Mouse (Mus musculus) midbrain, embryonic 12.5 days (tissue): ENCODE results near the gene Cbr1. TPM values are rescaled to one million over a fixed set of nuclear protein-coding genes. Genes with fewer than 3 reads are reported as not detected.
A peak's percentile ranks its signal among the peaks of the same experiment; 100 is the strongest.
"Not testable (repeated sequence)": the region's sequence is repeated elsewhere in the genome, so short reads cannot be mapped to it uniquely, and the experiment has no call there.

Experiments used
- ATAC-seq: fragments of 200-750 bp; cut with Nextera tagmentation; 2 replicates; pipeline ENCODE4 v1.8.0; 2017; ENCODE audit warnings: low read depth, moderate TSS enrichment, moderate library complexity; ENCODE audit not compliant: low FRiP score
- H3K27ac ChIP-seq: fragments of 300-500 bp; sonication (generic); replicated peaks from 2 replicates; pipeline ENCODE4 v1.5.1; 2016; ENCODE audit warnings: mild to moderate bottlenecking
- H3K27me3 ChIP-seq: fragments of 300-500 bp; sonication (generic); 2 replicates; pipeline ENCODE4 v1.6.1; 2016; ENCODE audit warnings: mild to moderate bottlenecking
- H3K36me3 ChIP-seq: fragments of 300-500 bp; sonication (generic); 2 replicates; pipeline ENCODE4 v1.6.1; 2016
- H3K4me1 ChIP-seq: fragments of 300-500 bp; sonication (generic); 2 replicates; pipeline ENCODE4 v1.6.1; 2016
- H3K4me2 ChIP-seq: fragments of 300-500 bp; sonication (generic); replicated peaks from 2 replicates; pipeline ENCODE4 v1.6.1; 2016; ENCODE audit warnings: mild to moderate bottlenecking, moderate library complexity
- H3K4me3 ChIP-seq: fragments of 300-500 bp; sonication (generic); 2 replicates; pipeline ENCODE4 v1.5.1; 2016; ENCODE audit warnings: mild to moderate bottlenecking
- H3K9ac ChIP-seq: fragments of 300-500 bp; sonication (generic); replicated peaks from 2 replicates; pipeline ENCODE4 v1.6.1; 2016; ENCODE audit warnings: mild to moderate bottlenecking, moderate library complexity
- H3K9me3 ChIP-seq: fragments of 300-500 bp; sonication (generic); 2 replicates; pipeline ENCODE4 v1.6.1; 2016; ENCODE audit warnings: mild to moderate bottlenecking
- WGBS: fragments of 180-500 bp; shearing (Covaris S2); methylation state at CpG from one replicate; pipeline ENCODE4 v1.1.7; 2016; 5-methylcytosine and 5-hydroxymethylcytosine counted together
- polyA plus RNA-seq: library from polyadenylated mRNA; unstranded; fragments of >200 nt; fragmentation: Nextera tagmentation; extraction: Ambion mirVana; gene quantifications from 2 replicates; pipeline ENCODE4 v1.2.1, GENCODE M21; 2016

Cbr1 gene
- polyA plus RNA-seq, 1 experiment from 2014 or later, result 111 TPM

- ATAC-seq, result peak; percentile 88
- WGBS, result 1% methylated on average over 55 of the region's 55 CpGs
- Histone ChIP-seq H3K27ac (peak within 1 kb of the TSS; percentile 95), H3K27me3 (peaks cover 4% of the 10 kb centered on the region; the same call in 1 of the 2 replicates), H3K9me3 (no peaks in the 10 kb centered on the region), H3K9ac (peak within 1 kb of the TSS; percentile 65), H3K4me3 (peak within 1 kb of the TSS; percentile 56), H3K4me1 (peaks cover 17% of the 10 kb centered on the region), H3K4me2 (peak within 1 kb of the TSS; percentile 90), H3K36me3 (peaks cover 4% of the 10 kb centered on the region; the same call in 1 of the 2 replicates)
These were observed 2.0 kb upstream of the Cbr1 start, which contains the start of gene Setd4 for GRCm38 (mm10) chr16:93603439-93604212. Gene Setd4, minus strand, starts transcription at chr16:93604063.

DNA sequence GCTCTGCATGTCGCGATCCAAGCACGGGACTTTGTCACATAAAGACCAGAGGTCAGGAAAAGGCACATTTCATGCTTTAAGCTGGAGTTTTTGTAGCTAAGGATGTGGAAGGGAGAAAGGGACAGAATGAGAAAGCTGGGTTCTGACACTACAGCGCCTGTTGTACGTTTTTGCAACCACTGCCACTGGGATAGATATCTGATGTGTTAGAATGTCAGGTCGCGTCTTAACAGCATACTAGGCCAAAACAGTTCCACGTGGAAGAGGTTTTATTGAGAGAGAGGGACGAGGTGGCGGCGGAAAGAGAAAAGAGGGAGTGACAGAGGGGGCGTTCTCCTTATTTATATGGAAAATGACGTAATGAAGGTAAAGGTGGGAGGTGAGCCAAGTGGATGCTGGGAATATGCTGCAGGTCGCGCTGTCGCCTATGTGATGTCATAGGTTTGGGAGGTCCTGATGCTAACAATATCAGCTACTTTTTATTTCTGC lies 1.1 kb upstream of the Cbr1 start:
- Histone ChIP-seq H3K27me3 (peaks cover 4% of the 10 kb centered on the region; the same call in 1 of the 2 replicates), H3K9me3 (no peaks in the 10 kb centered on the region), H3K4me2 (peak overlapping the region; percentile 90), H3K36me3 (0 out of 2 replicates have a peak, but pooled peaks cover 3% of the 10 kb centered on the region), H3K4me1 (peaks cover 22% of the 10 kb centered on the region), H3K9ac (peak overlapping the region; percentile 65), H3K27ac (peak overlapping the region; percentile 95), H3K4me3 (peak overlapping the region; percentile 56)
- ATAC-seq, result no peak
- WGBS, result 3% methylated on average over 16 of the region's 16 CpGs

- Histone ChIP-seq H3K9ac (no peak overlapping the region), H3K4me3 (no peak overlapping the region), H3K4me2 (no peak overlapping the region), H3K27ac (no peak overlapping the region), H3K36me3 (peaks cover 19% of the 10 kb centered on the region), H3K9me3 (no peaks in the 10 kb centered on the region), H3K27me3 (peaks cover 4% of the 10 kb centered on the region; the same call in 1 of the 2 replicates), H3K4me1 (peaks cover 22% of the 10 kb centered on the region)
- ATAC-seq, result no peak
- WGBS, result 88% methylated on average over 7 of the region's 7 CpGs
These were observed 493 bp downstream of the Cbr1 start for GRCm38 (mm10) chr16:93606146-93606545.

- peak overlapping the region; percentile 74 for H3K9ac ChIP-seq
- H3K36me3 ChIP-seq, result peaks cover 26% of the 10 kb centered on the region
- WGBS, result under 1% methylated on average over 32 of the region's 32 CpGs
- H3K4me2 ChIP-seq, result peak overlapping the region; percentile 84
- no peaks in the 10 kb centered on the region for H3K9me3 ChIP-seq
- H3K4me3 ChIP-seq, result peak overlapping the region; percentile 63
- H3K27me3 ChIP-seq, result peaks cover 4% of the 10 kb centered on the region; the same call in 1 of the 2 replicates
- peaks cover 22% of the 10 kb centered on the region for H3K4me1 ChIP-seq
- peak overlapping the region; percentile 81 for H3K27ac ChIP-seq
- ATAC-seq, result peak; percentile 20; the same call in 1 of the 2 replicates
These were observed 2.0 kb downstream of the Cbr1 start for GRCm38 (mm10) chr16:93607669-93608101.

GRCm38 (mm10) chr16:93608731-93609130 lies 3.1 kb downstream of the Cbr1 start:
- H3K4me2 ChIP-seq, result peak overlapping the region; percentile 84
- peak overlapping the region; percentile 74; the same call in 1 of the 2 replicates for H3K9ac ChIP-seq
- 67% methylated on average over 8 of the region's 8 CpGs for WGBS
- no peaks in the 10 kb centered on the region for H3K9me3 ChIP-seq
- H3K27me3 ChIP-seq, result peaks cover 4% of the 10 kb centered on the region; the same call in 1 of the 2 replicates
- H3K27ac ChIP-seq, result no peak overlapping the region
- peaks cover 22% of the 10 kb centered on the region for H3K4me1 ChIP-seq
- H3K4me3 ChIP-seq, result peak overlapping the region; percentile 63
- ATAC-seq, result no peak
- peaks cover 26% of the 10 kb centered on the region for H3K36me3 ChIP-seq

DNA sequence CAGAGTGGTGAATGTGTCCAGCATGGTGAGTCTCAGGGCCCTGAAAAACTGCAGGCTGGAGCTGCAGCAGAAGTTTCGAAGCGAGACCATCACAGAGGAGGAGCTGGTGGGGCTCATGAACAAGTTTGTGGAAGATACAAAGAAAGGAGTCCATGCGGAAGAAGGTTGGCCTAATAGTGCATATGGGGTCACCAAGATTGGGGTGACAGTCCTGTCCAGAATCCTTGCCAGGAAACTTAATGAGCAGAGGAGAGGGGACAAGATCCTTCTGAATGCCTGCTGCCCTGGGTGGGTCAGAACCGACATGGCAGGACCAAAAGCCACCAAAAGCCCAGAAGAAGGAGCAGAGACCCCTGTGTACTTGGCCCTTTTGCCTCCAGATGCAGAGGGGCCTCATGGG lies 4.1 kb downstream of the Cbr1 start:
- ATAC-seq, result no peak
- Histone ChIP-seq H3K27ac (no peak overlapping the region), H3K4me3 (no peak overlapping the region), H3K36me3 (peaks cover 26% of the 10 kb centered on the region), H3K4me1 (peaks cover 17% of the 10 kb centered on the region), H3K27me3 (peaks cover 4% of the 10 kb centered on the region; the same call in 1 of the 2 replicates), H3K9me3 (no peaks in the 10 kb centered on the region), H3K4me2 (no peak overlapping the region), H3K9ac (no peak overlapping the region)
- WGBS, result 92% methylated on average over 4 of the region's 4 CpGs

DNA sequence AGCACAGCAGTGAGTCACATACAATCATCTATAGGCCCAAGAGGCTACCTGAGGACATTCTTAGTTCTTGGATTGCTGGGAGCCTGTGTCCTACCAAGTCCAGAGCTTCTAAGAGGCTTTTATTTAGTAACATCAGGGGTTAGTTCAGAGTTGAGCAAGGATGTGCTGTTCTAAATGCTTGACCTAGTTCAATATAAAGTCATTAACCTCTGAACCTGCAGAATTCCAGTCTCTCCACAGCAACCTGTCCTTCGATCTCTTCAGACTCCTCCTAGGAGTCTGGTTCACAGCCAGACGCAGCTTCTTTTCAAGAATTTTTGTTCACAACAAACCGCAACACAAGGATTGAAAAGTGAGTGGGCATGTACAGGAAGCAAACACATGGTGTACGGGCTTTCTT lies 5.3 kb downstream of the Cbr1 start:
- H3K4me1 ChIP-seq, result peaks cover 13% of the 10 kb centered on the region
- ATAC-seq, result no peak
- H3K4me3 ChIP-seq, result no peak overlapping the region
- no peak overlapping the region for H3K4me2 ChIP-seq
- 95% methylated on average over 4 of the region's 4 CpGs for WGBS
- H3K9ac ChIP-seq, result no peak overlapping the region
- peaks cover 26% of the 10 kb centered on the region for H3K36me3 ChIP-seq
- no peaks in the 10 kb centered on the region for H3K27me3 ChIP-seq
- no peaks in the 10 kb centered on the region for H3K9me3 ChIP-seq
- no peak overlapping the region for H3K27ac ChIP-seq

GRCm38 (mm10) chr16:93615118-93615870 lies 9.6 kb downstream of the Cbr1 start:
- H3K9me3 ChIP-seq, result no peaks in the 10 kb centered on the region
- ATAC-seq, result no peak
- H3K9ac ChIP-seq, result no peak overlapping the region
- 44% methylated on average over 5 of the region's 5 CpGs for WGBS
- no peak overlapping the region for H3K4me3 ChIP-seq
- no peak overlapping the region for H3K4me2 ChIP-seq
- no peak overlapping the region for H3K27ac ChIP-seq
- H3K36me3 ChIP-seq, result peaks cover 16% of the 10 kb centered on the region
- H3K4me1 ChIP-seq, result no peaks in the 10 kb centered on the region
- no peaks in the 10 kb centered on the region for H3K27me3 ChIP-seq

DNA sequence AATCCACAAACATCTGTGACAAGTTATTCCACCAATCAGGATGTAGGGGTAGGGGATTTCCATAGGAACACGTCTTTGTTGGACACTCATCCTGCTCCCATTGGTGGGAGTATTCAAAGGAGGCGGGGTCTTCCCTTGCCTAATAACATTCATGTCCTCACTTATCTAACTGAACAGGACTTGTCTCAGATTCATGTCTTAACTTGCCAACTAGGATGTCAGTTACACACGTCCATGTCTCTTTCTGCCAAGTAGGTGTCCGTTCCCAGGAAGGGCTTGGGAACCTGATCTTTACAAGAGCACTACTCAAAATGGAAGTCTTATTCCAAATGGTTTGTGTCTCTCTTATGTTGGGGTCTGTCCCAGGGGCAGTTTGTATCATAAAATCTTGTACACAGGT lies 18.1 kb downstream of the Cbr1 start:
- H3K4me3 ChIP-seq, H3K27me3 ChIP-seq, H3K36me3 ChIP-seq, H3K4me2 ChIP-seq, H3K9me3 ChIP-seq, H3K27ac ChIP-seq, ATAC-seq, H3K4me1 ChIP-seq, H3K9ac ChIP-seq: not testable (repeated sequence)
- 87% methylated on average over 4 of the region's 4 CpGs for WGBS

DNA sequence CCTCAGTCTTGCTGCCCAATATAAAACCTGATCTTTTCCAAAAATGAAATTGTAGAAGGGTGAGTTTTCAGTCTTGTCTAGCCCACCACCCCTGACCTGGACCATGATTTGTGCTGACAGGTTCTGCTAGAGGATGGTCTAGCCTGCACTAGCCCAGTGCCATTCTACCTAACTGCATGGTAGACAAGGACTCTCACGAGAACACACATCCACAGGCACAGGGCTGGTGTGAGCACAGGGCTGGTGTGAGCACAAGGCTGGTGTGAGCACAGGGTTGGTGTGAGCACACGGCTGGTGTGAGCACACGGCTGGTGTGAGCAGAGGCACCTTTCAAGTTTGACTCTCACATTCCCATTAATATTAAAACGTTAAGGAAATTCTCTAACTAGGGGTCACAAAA lies 19.0 kb downstream of the Cbr1 start:
- Histone ChIP-seq H3K4me1 (no peaks in the 10 kb centered on the region), H3K36me3 (no peaks in the 10 kb centered on the region), H3K4me2 (no peak overlapping the region), H3K4me3 (no peak overlapping the region), H3K27ac (no peak overlapping the region), H3K9ac (no peak overlapping the region), H3K27me3 (no peaks in the 10 kb centered on the region), H3K9me3 (no peaks in the 10 kb centered on the region)
- WGBS, result 77% methylated on average over 4 of the region's 4 CpGs
- ATAC-seq, result no peak

- Histone ChIP-seq H3K27ac (no peak overlapping the region), H3K36me3 (no peaks in the 10 kb centered on the region), H3K4me1 (no peaks in the 10 kb centered on the region), H3K27me3 (no peaks in the 10 kb centered on the region), H3K9ac (no peak overlapping the region), H3K4me3 (no peak overlapping the region), H3K9me3 (no peaks in the 10 kb centered on the region), H3K4me2 (no peak overlapping the region)
- 27% methylated on average over 1 of the region's 1 CpGs for WGBS
- no peak for ATAC-seq
These were observed 21.1 kb downstream of the Cbr1 start for GRCm38 (mm10) chr16:93626745-93627144.
